Mouse (Mus musculus): Measurements from ENCODE around the gene Bcat2.

The Bcat2 gene

DNA sequence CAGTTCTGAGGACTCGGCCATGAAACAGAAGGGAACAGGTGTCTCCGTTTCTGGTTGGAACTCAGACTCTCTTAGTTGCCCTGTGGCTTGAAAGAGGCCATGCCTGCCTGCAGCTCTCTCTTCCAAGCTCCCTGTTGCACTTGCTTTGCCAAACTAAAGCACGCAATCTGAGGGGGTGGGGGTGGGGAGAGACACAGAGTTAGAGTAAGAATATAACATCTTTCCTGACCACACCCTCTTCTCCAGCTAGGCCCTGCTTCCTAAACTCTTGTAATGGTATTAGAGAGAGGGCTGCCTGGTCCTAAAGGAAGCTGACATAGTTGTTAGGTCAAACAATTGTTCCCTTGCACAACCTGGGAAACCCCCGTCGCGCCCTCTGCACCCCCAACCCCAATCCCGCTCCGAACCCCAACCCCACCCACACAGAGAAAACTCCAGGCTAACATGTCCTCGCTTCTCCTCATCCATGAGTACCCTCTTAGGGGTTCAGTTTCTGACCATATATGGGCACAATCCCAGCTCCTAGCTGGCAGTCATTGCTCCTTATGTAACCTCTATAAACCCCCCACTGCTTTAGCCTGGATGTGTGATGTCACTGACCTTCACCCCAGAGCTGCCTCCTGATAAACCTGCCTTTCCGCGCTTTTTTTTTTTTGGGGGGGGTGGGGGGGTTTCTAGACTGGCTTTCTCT is 19.0 kb upstream of the Bcat2 start:
- DNase-seq (ENCODE audit: low read depth, low spot score): no peak

- no peak for DNase-seq (ENCODE audit: low read depth, low spot score)
Measured at GRCm38 (mm10) chr7:45551512-45551883, 18.5 kb upstream of the Bcat2 start.

DNA sequence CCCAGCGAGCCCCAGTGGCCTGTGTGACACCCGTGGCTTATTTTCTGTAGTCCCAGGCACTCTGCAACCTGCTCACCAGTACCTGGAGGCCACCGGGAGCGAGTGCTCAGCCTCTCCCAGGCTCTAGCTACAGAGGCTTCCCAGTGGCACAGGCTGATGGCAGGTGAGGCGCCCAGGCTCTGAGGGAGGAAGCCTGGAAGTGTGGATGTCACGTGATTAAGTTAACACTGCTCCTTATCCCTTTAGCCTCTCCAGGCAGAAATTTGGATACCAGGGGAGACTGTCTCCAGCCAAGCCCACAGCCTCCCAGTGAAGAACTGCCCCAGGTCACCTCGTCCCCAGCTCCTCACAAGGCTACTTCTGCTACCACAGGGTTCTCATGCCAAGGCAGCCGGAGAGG is 16.4 kb upstream of the Bcat2 start:
- no peak for DNase-seq (ENCODE audit: low read depth, low spot score)

DNA sequence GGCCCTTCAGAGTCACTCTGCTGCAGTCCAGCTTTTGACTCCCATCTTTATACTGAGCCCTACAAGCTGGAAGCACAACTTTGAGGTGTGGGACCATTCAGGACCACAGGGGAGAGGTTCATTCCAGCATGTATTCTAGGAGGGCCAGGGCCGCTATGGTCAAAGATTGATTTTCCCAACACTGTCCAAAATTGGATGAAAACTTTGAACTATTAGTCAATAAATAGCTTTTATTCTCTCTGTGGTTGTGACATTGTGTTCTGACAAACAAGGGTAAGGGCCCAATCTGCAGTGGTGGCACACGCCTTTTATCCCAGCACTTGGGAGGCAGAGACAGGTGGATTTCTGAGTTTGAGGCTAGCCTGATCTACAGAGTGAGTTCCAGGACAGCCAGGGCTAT is 16.0 kb upstream of the Bcat2 start:
- DNase-seq (ENCODE audit: low read depth, low spot score): no peak

DNA sequence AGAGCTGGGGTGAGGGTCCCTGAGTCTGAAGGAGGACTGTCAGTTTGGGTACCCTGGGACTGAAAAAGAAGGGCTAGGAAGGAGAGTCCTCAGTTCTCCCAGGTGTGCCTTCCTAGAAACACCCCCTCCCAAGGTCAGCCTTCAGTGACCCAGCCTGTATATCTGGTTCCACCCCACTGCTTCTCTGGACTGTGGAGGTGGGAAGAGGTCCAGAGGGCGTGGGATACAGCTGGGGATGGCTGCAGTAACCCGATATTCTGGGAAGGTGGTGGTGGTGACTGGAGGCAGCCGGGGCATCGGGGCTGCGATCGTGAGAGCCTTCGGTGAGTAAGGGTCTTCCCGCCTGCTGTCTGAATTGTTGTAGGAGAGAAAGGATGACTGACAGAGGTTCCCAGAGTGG is 15.2 kb upstream of the Bcat2 start, which contains the start of gene Hsd17b14:
Gene Hsd17b14, plus strand, starts transcription at position 150 of the 400 bp plus-strand sequence.
- no peak for DNase-seq (ENCODE audit: low read depth, low spot score)

GRCm38 (mm10) chr7:45555787-45556186 is 14.2 kb upstream of the Bcat2 start:
- DNase-seq (ENCODE audit: low read depth, low spot score): no peak

DNA sequence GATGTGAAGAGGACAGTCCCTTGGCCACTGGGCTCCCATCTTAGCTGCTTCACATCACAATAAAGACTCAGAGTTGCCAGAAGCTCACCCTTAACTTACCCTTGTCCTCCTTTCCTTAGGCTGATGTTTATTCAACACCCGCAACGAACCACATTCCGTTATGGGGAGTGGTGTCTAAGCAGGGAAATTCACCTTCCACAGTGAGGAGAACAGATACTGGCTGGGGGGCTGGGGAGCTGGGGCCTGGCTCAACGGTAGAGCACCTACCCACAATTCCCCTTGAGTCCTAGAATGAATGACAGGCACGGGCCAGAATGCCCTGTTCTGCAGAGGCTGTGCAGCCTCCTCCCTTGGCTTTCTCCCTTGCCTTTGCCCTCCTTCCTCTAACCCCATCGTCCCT is 11.0 kb upstream of the Bcat2 start:
- no peak for DNase-seq (ENCODE audit: low read depth, low spot score)

GRCm38 (mm10) chr7:45560241-45560640 is 9.7 kb upstream of the Bcat2 start:
- no peak for DNase-seq (ENCODE audit: low read depth, low spot score)

DNA sequence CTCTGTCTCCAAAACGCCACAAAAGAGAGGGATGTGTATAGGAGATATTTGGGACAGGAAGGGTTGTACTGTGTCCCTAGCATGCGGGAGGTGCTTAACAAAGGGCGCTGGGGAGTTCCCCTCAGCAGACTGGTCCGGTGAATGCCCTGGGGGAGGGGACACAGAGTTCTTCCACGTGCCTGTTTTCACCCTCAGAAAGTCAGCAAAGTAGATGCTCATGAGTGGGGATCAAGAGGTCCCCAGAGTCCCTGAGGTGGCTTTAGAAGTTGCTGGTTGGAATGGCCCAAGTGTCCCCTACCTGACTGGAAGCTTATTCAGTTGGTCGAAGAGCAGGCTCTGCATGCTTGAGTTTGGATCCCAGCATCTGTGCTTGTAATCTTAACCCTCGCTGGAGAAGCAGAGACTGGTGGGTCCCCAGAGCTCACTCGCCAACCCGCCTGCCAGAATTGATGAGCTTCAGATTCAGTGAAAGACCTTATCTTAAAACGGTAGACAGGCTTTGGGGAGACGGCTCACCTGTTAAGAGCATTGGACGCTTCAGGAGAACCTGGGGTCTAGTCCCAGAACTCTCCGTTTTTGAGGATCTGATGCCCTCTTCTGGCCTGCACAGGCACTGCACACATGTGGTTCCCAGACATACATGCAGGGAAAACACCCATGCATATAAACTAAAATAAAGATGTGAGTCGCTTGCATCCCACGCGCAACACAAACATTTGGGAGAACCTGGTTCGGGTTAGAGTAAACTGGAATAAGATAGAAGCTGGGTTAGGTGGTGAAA is 8.9 kb upstream of the Bcat2 start:
- peak; percentile 63 for DNase-seq (ENCODE audit: low read depth, low spot score)

DNA sequence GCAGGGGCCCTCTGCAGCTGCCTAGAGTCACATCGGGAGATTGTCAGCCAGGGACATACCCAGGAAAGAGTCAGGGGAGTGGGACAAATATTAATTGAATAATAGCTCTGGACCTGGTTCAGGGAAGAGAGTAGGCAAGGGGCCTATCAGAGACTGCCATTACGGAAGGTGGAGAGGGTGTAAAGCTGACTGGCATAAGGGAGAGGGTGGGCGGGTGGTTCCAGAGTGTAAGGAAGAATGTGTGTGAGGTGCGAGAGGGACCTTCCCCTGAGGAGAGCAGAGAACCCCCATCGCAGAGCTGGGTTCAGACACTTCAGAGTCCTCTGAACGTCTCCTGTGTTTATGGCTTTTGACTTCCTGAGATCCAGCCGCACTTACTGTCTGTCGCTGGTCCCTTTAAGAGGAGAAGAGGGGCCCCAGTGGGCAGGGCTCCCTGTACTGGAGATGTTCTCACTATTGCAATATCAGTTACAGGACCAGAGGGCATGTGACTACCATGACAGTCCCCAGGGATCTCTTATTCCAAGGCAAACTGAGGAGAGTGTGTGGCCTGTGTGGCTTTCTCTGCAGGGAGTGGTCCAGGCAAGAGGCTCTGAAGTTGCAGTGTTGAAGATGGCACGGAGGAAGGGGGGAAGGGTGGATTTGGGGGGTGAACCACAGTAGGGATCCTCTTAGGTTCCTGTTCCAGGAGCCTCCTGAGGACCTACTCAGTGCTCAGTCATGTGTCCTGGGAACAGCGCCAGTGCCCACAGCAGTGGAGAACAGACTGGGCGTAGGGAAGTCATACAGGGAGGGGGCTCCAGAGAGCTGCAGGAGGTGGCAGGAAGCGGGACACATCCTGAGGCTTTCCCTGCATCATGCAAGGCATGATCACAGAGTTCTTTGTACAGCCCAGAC is 8.1 kb upstream of the Bcat2 start:
- no peak for DNase-seq (ENCODE audit: low read depth, low spot score)

GRCm38 (mm10) chr7:45564811-45565210 is 5.1 kb upstream of the Bcat2 start:
- DNase-seq (ENCODE audit: low read depth, low spot score): no peak

DNA sequence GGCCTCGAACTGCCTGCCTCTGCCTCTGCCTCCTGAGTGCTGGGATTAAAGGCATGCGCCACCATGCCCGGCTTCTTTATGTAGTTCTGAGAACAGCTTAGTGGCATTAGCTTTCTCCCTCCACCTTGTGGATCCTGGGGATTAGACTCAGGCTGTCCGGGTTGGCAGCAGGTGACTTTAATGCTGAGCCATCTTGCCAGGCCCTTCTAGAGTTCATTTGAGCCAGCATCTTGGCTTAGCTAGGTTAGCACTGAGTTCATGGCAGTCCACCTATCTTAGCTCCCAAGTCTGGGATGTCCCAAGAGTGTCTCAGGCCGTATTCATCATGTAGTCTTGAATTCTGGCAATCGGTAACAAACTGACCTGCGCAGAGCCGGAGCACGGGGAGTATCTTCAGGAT is 4.5 kb upstream of the Bcat2 start:
- DNase-seq (ENCODE audit: low read depth, low spot score): no peak

GRCm38 (mm10) chr7:45567112-45567779 is 2.7 kb upstream of the Bcat2 start:
- DNase-seq (ENCODE audit: low read depth, low spot score): no peak

GRCm38 (mm10) chr7:45567780-45568516 is 2.0 kb upstream of the Bcat2 start:
- no peak for DNase-seq (ENCODE audit: low read depth, low spot score)

- no peak for DNase-seq (ENCODE audit: low read depth, low spot score)
Measured at GRCm38 (mm10) chr7:45568601-45569473, 1.1 kb upstream of the Bcat2 start.

- DNase-seq (ENCODE audit: low read depth, low spot score): no peak
Measured at GRCm38 (mm10) chr7:45571966-45572365, 2.0 kb downstream of the Bcat2 start.

GRCm38 (mm10) chr7:45573954-45574353 is 4.0 kb downstream of the Bcat2 start:
- DNase-seq (ENCODE audit: low read depth, low spot score): no peak

DNA sequence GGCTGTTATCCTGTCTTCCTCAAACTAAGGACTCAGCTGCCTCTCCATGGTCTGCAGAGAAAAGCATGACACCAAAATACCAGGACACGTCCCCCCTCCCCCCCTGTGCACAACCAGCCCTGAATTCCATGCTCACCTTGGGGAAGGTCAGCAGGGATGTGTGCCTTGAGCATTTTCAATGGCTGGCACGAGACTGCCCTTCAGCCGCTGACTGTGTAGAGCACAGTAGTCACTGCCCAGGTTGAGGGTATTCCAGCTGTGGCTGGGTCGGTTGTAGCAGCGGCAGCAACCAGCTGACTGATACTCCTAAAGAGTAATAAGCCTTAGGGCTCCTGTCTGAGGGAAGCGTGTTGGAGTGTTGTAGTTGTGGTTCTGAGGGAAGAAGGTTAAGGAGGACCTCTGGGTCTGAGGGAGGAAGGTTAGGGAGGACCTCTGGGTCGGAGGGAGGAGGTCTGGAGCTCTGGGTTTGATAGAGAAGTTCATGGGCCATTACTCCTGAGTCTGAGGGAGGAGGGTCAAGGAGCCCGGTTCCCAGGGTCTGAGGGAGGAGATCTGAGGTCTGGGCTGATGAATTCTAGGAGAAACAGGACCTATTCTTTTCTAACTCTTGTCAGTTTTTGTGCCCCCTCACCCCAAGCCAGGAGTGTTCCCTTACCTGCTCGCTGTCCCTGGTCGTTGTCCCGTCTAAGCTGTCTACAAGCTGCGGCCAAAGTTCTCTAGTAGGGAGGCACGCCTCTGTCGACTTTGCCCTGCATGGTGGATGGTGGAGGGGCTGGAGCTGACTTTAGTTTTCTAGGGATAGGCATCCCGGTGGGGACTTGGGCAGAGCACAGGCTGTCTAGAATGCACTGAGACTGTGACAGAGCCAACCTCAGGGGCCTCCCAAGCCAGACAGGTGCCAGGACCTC is 4.8 kb downstream of the Bcat2 start:
- DNase-seq (ENCODE audit: low read depth, low spot score): no peak

DNA sequence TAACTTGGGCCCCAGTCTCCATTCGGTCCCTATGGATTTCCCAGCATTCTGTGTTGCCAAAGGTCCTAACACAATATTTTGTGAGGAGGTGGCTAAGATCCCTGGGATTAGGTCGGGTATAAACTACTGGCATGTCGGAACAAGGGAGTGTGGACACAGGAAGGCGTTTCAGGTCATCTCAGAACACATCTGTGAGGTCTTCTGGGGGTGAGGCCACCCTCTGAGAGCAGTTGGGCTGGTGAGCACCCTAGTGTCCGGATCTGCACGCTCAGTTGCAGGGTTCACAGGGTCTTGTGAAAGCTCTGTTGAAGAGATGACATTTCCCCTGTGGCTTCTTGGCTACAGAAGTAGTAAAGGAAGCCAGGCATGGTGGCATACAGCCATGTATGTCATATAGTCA is 16.0 kb downstream of the Bcat2 start:
- no peak for DNase-seq (ENCODE audit: low read depth, low spot score)

All from retina, postnatal 7 days (tissue).